8 mouse cellular contexts compared by ENCODE assay signal in genomic region chr4:95862781-95863499, GRCm38 (mm10).
DNase-seq lines count a peak whose midpoint lies in the region; ATAC-seq and TF ChIP-seq lines count a peak whose summit lies in the region.

No protein-coding gene starts in this region.

- no peak overlapping the region for H3K4me2 ChIP-seq in midbrain, embryonic 14.5 days (ENCODE audit: low read length)
- no peak overlapping the region for H3K4me2 ChIP-seq in midbrain, embryonic 11.5 days
- no peak overlapping the region for H3K4me2 ChIP-seq in forebrain, postnatal 0 days (ENCODE audit: low read depth)
- no peak overlapping the region for H3K4me2 ChIP-seq in neural tube, embryonic 14.5 days (ENCODE audit: low read depth, low read length)

- intact Hi-C loops in gastrocnemius, adult 2 months (cut with DNase I), result loop anchor here (2.0 to 10.0 kb wide), 5 partner anchors 308 to 812 kb away; partner anchors contain the start of gene Fggy

- H3K36me3 ChIP-seq in midbrain, embryonic 14.5 days (ENCODE audit: control insufficient read depth, insufficient read depth, low read length), result no peaks in the 10 kb centered on the region
- no peaks in the 10 kb centered on the region for H3K36me3 ChIP-seq in midbrain, embryonic 11.5 days (ENCODE audit: control insufficient read depth, insufficient read depth, low read length)
- no peaks in the 10 kb centered on the region for H3K36me3 ChIP-seq in forebrain, postnatal 0 days (ENCODE audit: insufficient read depth)
- H3K36me3 ChIP-seq in neural tube, embryonic 14.5 days (ENCODE audit: control insufficient read depth, insufficient read depth, low read length), result no peaks in the 10 kb centered on the region

- TF ChIP-seq CTCF in gastrocnemius, adult 2 months (IDR thresholded peaks at IDR 0.05), result peak; percentile 43
- peak; percentile 34 for TF ChIP-seq CTCF in forebrain, postnatal 0 days (IDR thresholded peaks at IDR 0.05; ENCODE audit: low read depth)

- H3K27ac ChIP-seq in gastrocnemius, adult 2 months, result peak overlapping the region; percentile 87
- no peak overlapping the region for H3K27ac ChIP-seq in midbrain, embryonic 14.5 days (replicated peaks; ENCODE audit: low read depth, low read length)
- H3K27ac ChIP-seq in midbrain, embryonic 11.5 days (ENCODE audit: low read depth, low read length), result no peak overlapping the region
- no peak overlapping the region for H3K27ac ChIP-seq in forebrain, postnatal 0 days (ENCODE audit: low read depth, low read length)
- H3K27ac ChIP-seq in neural tube, embryonic 14.5 days (ENCODE audit: low read depth, low read length), result no peak overlapping the region

- H3K4me1 ChIP-seq in midbrain, embryonic 14.5 days (ENCODE audit: control insufficient read depth, insufficient read depth, low read length), result no peaks in the 10 kb centered on the region
- no peaks in the 10 kb centered on the region for H3K4me1 ChIP-seq in midbrain, embryonic 11.5 days (ENCODE audit: control insufficient read depth, insufficient read depth, low read length)
- H3K4me1 ChIP-seq in forebrain, postnatal 0 days (ENCODE audit: insufficient read depth), result no peaks in the 10 kb centered on the region
- H3K4me1 ChIP-seq in neural tube, embryonic 14.5 days (ENCODE audit: control insufficient read depth, insufficient read depth, low read length), result no peaks in the 10 kb centered on the region

- no peak overlapping the region for H3K9ac ChIP-seq in midbrain, embryonic 14.5 days (replicated peaks; ENCODE audit: low read length)
- H3K9ac ChIP-seq in midbrain, embryonic 11.5 days (ENCODE audit: low read length), result no peak overlapping the region
- H3K9ac ChIP-seq in forebrain, postnatal 0 days, result no peak overlapping the region
- H3K9ac ChIP-seq in neural tube, embryonic 14.5 days (replicated peaks; ENCODE audit: low read depth, low read length), result no peak overlapping the region

- WGBS in midbrain, embryonic 14.5 days, result 74% methylated on average over 6 of the region's 6 CpGs
- WGBS in midbrain, embryonic 11.5 days, result 77% methylated on average over 6 of the region's 6 CpGs
- WGBS in forebrain, postnatal 0 days, result 59% methylated on average over 6 of the region's 6 CpGs
- WGBS in neural tube, embryonic 14.5 days, result 64% methylated on average over 6 of the region's 6 CpGs

- no peak for ATAC-seq in midbrain, embryonic 14.5 days (ENCODE audit: low FRiP score, low TSS enrichment)
- ATAC-seq in midbrain, embryonic 11.5 days (ENCODE audit: low FRiP score), result no peak
- peak; percentile 40 for ATAC-seq in forebrain, postnatal 0 days
- 0 out of 2 replicates have a peak, but pooled peaks have one; percentile 26 for ATAC-seq in neural tube, embryonic 14.5 days (ENCODE audit: low read depth)

- no peaks in the 10 kb centered on the region for H3K9me3 ChIP-seq in midbrain, embryonic 14.5 days (ENCODE audit: control insufficient read depth, low read length)
- no peaks in the 10 kb centered on the region for H3K9me3 ChIP-seq in midbrain, embryonic 11.5 days (ENCODE audit: control insufficient read depth, low read length)
- no peaks in the 10 kb centered on the region for H3K9me3 ChIP-seq in forebrain, postnatal 0 days (ENCODE audit: low read length)
- H3K9me3 ChIP-seq in neural tube, embryonic 14.5 days (ENCODE audit: control insufficient read depth, low read length), result no peaks in the 10 kb centered on the region

- H3K27me3 ChIP-seq in midbrain, embryonic 14.5 days (ENCODE audit: control insufficient read depth, insufficient read depth, low read length), result no peaks in the 10 kb centered on the region
- H3K27me3 ChIP-seq in midbrain, embryonic 11.5 days (ENCODE audit: control insufficient read depth, insufficient read depth, low read length), result no peaks in the 10 kb centered on the region
- no peaks in the 10 kb centered on the region for H3K27me3 ChIP-seq in forebrain, postnatal 0 days (ENCODE audit: insufficient read depth, low read length)
- no peaks in the 10 kb centered on the region for H3K27me3 ChIP-seq in neural tube, embryonic 14.5 days (ENCODE audit: control insufficient read depth, insufficient read depth, low read length)

- DNase-seq in gastrocnemius, adult 2 months, result no peak
- no peak for DNase-seq in gastrocnemius, postnatal 10 days
- peak; percentile 23 for DNase-seq in midbrain, embryonic 14.5 days
- DNase-seq in midbrain, embryonic 11.5 days (ENCODE audit: low spot score, missing footprints), result no peak
- no peak for DNase-seq in forebrain, postnatal 0 days
- no peak for DNase-seq in c-Kit-positive CD71-positive TER-119-positive erythroid progenitor cells, embryonic 14.5 days (ENCODE audit: low spot score)
- no peak for DNase-seq in gastrocnemius, adult 8-10 months (ENCODE audit: low spot score in 2 of 2)

- no peak overlapping the region for H3K4me3 ChIP-seq in gastrocnemius, adult 2 months
- H3K4me3 ChIP-seq in midbrain, embryonic 14.5 days (replicated peaks; ENCODE audit: low read depth, low read length), result no peak overlapping the region
- H3K4me3 ChIP-seq in midbrain, embryonic 11.5 days (ENCODE audit: low read depth, low read length), result no peak overlapping the region
- no peak overlapping the region for H3K4me3 ChIP-seq in forebrain, postnatal 0 days (ENCODE audit: low read depth, low read length)
- no peak overlapping the region for H3K4me3 ChIP-seq in neural tube, embryonic 14.5 days (ENCODE audit: low read depth, low read length)

Comparison
In these comparisons a context has a peak if more than half of its experiments do, and no peak if none do; other contexts are left out.
1. ATAC-seq: peak in forebrain, postnatal 0 days (single experiment) and neural tube, embryonic 14.5 days (single experiment); none in midbrain, embryonic 14.5 days (single experiment) and midbrain, embryonic 11.5 days (single experiment).